Mouse (Mus musculus) liver, adult 10 weeks (tissue): ENCODE data around the gene Sbk1. TPM values are rescaled to one million over a fixed set of nuclear protein-coding genes. Genes with fewer than 3 reads are reported as not detected.

Experiments used
- polyA plus RNA-seq: library from polyadenylated mRNA; stranded (reverse); fragments of 350-450 nt; fragmentation: Illumina TruSeq; extraction: RNeasy Lipid Tissue Mini Kit (QIAGEN cat#74804); gene quantifications from one replicate; pipeline ENCODE4 v1.2.3, GENCODE M21; 2014; ENCODE audit warnings: low read depth, low replicate concordance

Gene Sbk1
- polyA plus RNA-seq, result 4.1 TPM

DNA sequence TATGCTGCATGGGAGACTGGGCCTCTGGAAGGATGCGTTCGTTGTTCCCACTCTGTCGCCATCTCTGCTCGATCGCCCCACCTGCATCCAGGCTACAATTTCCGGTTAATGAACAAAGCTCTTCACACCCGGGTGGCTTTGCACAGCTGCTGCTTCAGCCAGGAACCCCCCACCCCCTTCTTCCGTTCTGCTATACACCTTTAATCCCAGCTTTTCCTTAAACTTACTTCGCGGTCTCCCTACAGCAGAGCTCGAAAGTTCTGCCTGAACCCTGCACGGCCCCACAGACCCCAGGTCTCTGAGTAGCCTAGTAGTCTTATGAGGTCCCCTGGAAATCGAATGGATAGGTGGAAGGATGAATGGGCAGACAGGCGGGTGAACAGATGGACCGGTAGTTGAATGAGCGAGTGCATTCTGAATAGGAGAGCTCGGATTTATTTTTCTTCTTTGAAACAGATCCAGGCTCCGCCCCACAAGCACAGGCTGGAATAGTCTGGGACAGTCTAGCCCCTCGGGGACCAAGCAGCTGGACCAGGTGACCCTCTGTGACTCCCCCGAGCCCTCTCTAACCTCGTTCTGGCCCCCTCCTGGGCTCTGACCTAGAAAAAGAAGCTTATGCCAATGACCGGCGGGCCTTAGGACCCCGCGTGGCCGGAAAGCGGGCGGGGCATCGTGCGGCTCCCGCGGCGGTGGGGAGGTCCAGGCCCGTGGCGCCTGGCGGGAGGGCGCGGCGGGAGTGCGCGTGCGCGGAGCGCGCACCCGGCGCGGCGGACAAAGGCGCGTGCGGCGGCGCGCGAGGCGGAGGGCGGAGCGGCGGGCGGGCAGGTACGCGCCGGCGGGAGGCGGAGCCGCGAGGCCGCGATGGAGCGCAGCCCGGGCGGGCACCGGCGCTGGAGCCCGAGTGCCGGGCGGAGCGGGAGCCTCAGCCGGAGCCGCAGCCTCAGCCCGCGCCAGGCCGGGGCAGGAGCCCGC is at the start of gene Sbk1:
TSS of gene Sbk1 (plus strand) at position 908 of the 972 bp plus-strand sequence.

Other genes with a start within 250 kb of the Sbk1 start
- gene Gsg1l, start 190.2 kb upstream of the Sbk1 start, polyA plus RNA-seq, result not detected
- gene Xpo6, start 72.1 kb upstream of the Sbk1 start, polyA plus RNA-seq, result 8.7 TPM
- 0.37 TPM for gene Lat, start 97.0 kb downstream of the Sbk1 start, polyA plus RNA-seq
- 1.8 TPM for gene Spns1, start 104.8 kb downstream of the Sbk1 start, polyA plus RNA-seq
- 2.7 TPM for gene Nfatc2ip, start 124.1 kb downstream of the Sbk1 start, polyA plus RNA-seq
- 0.26 TPM for gene Cd19, start 142.3 kb downstream of the Sbk1 start, polyA plus RNA-seq
- 1.0 TPM for gene Rabep2, start 156.1 kb downstream of the Sbk1 start, polyA plus RNA-seq
- 0.11 TPM for gene Atp2a1, start 190.5 kb downstream of the Sbk1 start, polyA plus RNA-seq
- 3.6 TPM for gene Sh2b1, start 202.8 kb downstream of the Sbk1 start, polyA plus RNA-seq
- 10.8 TPM for gene Tufm, start 214.7 kb downstream of the Sbk1 start, polyA plus RNA-seq
- gene Atxn2l, start 230.8 kb downstream of the Sbk1 start, polyA plus RNA-seq, result 13.8 TPM